Mouse (Mus musculus): ENCODE data around the gene Lef1. TPM values are rescaled to one million over a fixed set of nuclear protein-coding genes. Genes with fewer than 3 reads are reported as not detected.
A peak's percentile ranks its signal among the peaks of the same experiment; 100 is the strongest.

Gene Lef1
- polyA plus RNA-seq, 1 experiment, result not detected

DNA sequence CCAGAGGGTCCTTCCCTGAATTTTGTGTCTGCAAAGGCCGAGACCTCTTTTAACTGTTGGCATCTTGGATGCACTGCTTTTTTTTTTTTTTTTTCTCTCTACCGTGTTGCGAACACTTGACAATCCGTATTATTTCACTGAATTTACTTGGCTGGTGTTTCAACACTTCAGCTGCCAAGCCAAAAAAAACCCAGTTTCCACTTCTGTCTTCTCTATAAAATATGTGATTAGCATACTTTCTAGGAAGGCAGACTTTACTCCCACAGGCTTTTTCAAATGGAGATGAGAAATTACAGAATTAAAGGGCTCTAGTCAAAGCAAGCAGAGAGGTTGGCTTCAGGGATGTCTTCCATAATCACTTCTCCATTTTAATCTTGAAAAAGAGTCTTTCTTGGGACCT, 14.2 kb upstream of the Lef1 start:
- Histone ChIP-seq H3K4me1 (ENCODE audit: control insufficient read depth, insufficient read depth, insufficient read length, low read length) (no peaks in the 10 kb centered on the region), H3K27ac (replicated peaks; ENCODE audit: low read depth, low read length) (no peak overlapping the region), H3K4me3 (ENCODE audit: insufficient read depth, low read depth, low read length) (no peak overlapping the region)

DNA sequence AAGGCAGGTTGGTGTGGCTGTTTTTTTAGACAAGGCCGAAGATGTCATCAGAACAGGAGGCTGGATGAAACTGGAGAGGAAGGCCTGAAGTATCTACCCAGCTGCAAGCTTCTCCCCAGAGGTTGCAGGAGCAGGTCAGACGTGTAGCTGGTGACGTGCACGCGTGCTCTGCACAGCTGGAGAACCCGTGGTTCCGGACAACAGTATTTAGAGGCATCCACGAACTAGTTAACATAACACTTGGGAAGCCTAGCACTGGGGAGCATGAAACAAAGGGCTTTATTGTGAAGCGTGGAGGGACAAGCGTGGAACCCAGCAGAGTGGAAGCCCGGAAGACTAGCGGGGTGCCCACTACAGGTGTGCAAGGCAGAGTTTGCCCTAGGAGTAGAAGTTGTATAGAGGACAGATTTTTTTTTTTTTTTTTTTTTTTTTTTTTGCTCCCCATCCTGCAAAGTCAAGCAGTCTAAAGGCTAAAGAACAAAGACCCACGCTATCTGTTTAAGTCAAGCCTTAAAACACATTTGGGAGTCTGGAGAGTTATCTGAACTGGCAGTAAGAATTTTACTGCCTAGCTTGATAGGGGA, 8.0 kb upstream of the Lef1 start:
- no peaks in the 10 kb centered on the region for H3K4me1 ChIP-seq (ENCODE audit: control insufficient read depth, insufficient read depth, insufficient read length, low read length)
- no peak overlapping the region for H3K4me3 ChIP-seq (ENCODE audit: insufficient read depth, low read depth, low read length)
- H3K27ac ChIP-seq (replicated peaks; ENCODE audit: low read depth, low read length), result no peak overlapping the region

DNA sequence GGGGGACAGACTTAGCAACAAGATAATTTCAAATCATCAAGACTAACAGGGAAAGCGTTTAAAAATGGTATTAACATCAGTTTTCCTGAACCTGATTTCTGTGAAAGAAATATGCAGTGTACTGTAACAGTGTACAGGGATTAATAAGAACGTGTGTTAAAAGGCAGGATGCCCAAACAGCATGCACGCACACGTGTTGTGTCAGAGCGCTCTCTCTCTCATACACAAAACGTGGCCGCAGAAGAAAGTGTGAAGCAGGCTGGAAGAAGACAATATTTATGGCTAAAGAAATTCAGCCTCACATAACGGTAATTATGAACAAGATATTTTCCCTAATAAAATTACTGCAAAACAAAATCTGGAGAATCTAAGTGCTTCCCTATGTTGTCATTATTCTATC, 4.9 kb upstream of the Lef1 start:
- Histone ChIP-seq H3K27ac (replicated peaks; ENCODE audit: low read depth, low read length) (no peak overlapping the region), H3K4me1 (ENCODE audit: control insufficient read depth, insufficient read depth, insufficient read length, low read length) (no peaks in the 10 kb centered on the region), H3K4me3 (ENCODE audit: insufficient read depth, low read depth, low read length) (no peak overlapping the region)

DNA sequence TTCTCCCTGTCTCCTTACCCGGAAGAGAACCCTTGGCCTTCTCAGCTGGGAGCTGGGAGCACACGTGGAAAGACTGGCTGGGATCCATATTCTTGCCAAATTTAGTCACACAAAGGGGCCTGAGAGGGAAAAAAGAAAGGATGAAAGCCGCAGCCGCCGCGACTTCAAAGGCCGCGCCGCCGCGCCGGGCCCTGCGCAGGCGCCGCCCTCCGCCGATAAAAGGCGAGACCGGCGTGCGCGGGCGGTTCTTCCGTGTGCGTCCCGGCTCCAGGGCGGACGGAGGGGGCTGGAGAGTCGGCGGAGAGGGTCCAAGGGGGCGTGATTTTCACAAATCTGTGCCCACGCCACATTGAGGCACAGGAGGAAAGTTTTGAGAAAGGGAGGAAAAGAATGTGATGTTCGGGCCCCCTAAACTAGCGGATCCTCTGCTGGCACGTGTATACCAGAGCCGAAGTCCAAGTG, 4.3 kb upstream of the Lef1 start:
- Histone ChIP-seq H3K4me3 (ENCODE audit: insufficient read depth, low read depth, low read length) (peak overlapping the region; percentile 32), H3K27ac (replicated peaks; ENCODE audit: low read depth, low read length) (no peak overlapping the region), H3K4me1 (ENCODE audit: control insufficient read depth, insufficient read depth, insufficient read length, low read length) (no peaks in the 10 kb centered on the region)

DNA sequence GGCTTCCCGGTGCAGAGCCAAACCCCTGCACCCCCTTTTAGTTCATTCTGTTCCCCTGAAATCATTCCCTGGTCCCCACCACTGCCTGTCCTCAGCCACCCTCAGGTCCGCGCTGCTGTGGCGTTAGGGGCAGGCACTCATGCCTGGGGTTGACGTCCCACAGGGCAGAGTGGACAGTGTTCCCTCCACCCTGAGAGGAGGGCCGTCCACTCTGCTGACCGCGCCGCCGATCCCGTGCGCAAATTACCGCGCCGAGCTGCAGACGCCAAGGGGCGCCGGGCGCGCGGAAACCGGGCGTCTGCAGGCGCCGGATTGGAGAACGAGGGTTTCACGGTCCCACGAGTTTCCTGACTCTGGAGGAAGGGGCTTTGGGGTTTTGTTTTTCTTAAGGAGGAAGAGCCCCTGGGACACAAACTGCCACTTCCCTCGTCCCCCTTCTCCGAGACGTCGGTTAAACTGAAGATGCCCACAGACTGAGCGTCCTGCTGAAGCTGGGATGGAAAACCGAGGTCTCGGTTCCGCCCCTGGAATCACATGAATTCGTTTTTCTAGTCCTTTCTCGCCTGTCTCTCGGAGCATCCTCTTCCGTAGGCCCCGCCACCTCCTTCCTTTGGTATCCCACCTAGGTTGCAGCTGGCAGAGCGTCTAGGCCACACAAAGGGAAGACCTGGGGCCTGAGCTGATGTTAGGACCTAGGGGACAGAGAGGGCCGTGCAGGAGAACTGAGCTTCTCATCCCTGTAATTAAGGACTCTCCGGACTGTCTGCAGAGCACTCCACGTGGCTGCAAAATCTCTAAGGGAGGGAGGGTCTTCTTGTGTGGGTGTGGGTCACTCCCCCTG, 3.6 kb upstream of the Lef1 start:
- Histone ChIP-seq H3K27ac (replicated peaks; ENCODE audit: low read depth, low read length) (no peak overlapping the region), H3K4me3 (ENCODE audit: insufficient read depth, low read depth, low read length) (peak overlapping the region; percentile 32; the same call in 1 of the 2 replicates), H3K4me1 (ENCODE audit: control insufficient read depth, insufficient read depth, insufficient read length, low read length) (0 out of 2 replicates have a peak, but pooled peaks cover 3% of the 10 kb centered on the region)

DNA sequence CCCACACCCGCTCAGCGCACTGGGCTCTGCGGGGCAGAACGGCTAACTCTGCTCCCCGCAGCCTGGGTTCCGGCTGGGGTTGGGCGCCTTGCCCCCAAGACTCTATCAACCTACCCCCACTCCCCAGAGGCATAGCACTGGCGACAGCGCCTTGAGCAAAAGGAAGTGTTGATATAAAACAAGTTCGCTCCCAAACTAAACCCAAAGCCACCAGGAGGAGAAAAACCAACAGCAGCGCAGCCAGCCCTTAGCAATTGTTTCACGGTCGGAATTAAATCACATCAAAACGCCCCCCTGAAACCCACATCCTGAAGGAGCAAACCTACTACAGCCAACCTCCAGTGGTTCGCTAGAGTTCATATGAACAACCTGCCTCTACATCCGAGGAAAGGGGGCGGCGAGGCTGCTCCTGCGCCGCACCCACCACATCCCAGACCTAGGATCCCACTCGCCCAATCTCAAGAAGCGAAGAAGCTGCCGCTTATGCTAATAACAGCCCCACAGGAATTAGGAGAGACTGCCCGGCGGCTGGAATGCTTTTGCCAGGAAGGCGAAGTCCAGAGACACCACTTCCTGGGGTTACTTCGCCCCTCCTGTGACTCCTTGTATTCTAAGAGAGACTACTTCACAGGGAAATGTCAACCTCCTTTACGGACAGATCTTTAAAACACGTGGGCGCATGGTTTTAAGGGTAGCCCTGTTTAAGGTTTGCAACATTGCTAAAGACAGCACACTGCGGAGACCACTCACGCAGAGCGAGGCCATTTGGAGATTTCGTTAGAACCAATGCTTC, 2.8 kb upstream of the Lef1 start:
- Histone ChIP-seq H3K4me1 (ENCODE audit: control insufficient read depth, insufficient read depth, insufficient read length, low read length) (0 out of 2 replicates have a peak, but pooled peaks cover 4% of the 10 kb centered on the region), H3K27ac (replicated peaks; ENCODE audit: low read depth, low read length) (no peak overlapping the region), H3K4me3 (ENCODE audit: insufficient read depth, low read depth, low read length) (no peak overlapping the region)

DNA sequence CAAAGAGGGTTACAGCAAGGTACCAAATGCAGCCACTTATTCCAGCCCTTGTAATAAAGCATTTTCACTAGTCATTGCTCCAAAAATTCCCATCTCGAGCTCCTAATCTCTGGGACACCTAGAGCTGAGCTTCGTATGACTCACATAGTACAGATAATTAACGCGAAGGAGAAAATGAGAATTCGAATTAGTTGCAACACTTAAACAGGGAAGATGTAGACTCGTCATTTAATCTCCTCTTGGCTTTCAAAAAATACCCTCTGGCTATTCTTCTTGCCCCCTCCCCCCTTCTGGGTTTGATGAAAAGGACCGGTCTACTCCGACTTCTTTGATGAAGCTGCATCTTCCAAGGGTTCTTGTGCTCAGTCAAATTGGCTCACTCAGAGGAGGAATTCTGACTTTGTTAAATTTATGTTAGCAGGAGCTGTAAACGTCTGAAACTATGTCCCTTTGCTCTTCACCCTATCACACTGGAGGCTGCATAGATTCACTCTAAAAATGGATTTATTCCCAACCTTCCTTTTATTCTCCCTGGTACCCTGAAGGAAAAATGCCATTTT, 2.1 kb upstream of the Lef1 start:
- Histone ChIP-seq H3K27ac (replicated peaks; ENCODE audit: low read depth, low read length) (no peak overlapping the region), H3K4me1 (ENCODE audit: control insufficient read depth, insufficient read depth, insufficient read length, low read length) (peaks cover 4% of the 10 kb centered on the region; the same call in 1 of the 2 replicates), H3K4me3 (ENCODE audit: insufficient read depth, low read depth, low read length) (no peak overlapping the region)

DNA sequence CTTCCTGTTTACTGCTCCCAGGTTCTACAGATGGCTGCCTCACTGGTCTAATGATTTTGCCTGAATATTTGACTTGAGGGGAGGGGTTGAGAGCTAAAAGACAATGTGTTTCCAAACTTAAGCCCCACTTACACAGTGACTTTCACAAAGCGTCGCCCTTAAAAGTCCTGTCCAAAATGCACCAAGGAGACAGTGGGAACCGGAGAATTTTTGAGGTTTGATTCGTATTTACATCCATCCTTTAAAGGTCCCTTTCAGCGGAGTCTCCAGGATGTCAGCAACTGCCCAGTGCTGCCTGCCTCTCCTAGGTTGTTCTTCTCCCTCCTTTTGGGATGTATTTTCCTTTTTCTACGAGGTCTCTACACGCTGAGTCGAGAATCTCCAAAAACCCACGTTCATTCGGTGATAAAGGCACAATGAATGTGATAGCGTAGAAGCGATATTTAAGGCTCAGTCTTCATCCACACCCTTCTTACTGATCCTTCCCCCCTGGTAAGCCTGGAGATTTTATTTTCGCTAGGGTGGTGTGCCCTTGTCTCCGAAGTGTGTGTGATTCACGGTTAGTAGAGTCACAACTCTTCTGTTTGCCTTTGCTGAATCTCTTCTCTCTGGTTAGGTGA, 1.1 kb upstream of the Lef1 start:
- H3K4me3 ChIP-seq (ENCODE audit: insufficient read depth, low read depth, low read length), result no peak overlapping the region
- no peak overlapping the region for H3K27ac ChIP-seq (replicated peaks; ENCODE audit: low read depth, low read length)
- H3K4me1 ChIP-seq (ENCODE audit: control insufficient read depth, insufficient read depth, insufficient read length, low read length), result peaks cover 4% of the 10 kb centered on the region; the same call in 1 of the 2 replicates

DNA sequence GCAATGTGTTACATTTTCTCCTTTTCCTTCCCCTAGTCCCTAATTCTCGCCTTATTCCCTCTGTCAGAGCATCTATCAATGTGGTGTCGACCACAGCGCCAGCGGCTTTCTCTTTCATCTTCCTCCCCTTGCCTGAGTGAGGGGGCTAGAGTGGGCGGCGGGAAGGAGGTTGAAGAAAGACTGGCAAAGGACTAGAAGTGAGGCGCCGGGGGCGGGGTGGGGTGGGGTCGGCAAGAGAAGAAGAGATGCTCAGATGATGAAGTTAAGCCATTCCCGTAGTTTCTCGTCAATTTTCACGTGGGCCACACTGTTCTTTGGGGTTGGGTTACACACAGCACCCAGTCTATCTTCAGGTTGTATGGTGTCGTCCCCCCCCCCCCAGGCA, 593 bp upstream of the Lef1 start:
- no peak overlapping the region for H3K4me3 ChIP-seq (ENCODE audit: insufficient read depth, low read depth, low read length)
- no peak overlapping the region for H3K27ac ChIP-seq (replicated peaks; ENCODE audit: low read depth, low read length)
- H3K4me1 ChIP-seq (ENCODE audit: control insufficient read depth, insufficient read depth, insufficient read length, low read length), result peaks cover 4% of the 10 kb centered on the region; the same call in 1 of the 2 replicates

DNA sequence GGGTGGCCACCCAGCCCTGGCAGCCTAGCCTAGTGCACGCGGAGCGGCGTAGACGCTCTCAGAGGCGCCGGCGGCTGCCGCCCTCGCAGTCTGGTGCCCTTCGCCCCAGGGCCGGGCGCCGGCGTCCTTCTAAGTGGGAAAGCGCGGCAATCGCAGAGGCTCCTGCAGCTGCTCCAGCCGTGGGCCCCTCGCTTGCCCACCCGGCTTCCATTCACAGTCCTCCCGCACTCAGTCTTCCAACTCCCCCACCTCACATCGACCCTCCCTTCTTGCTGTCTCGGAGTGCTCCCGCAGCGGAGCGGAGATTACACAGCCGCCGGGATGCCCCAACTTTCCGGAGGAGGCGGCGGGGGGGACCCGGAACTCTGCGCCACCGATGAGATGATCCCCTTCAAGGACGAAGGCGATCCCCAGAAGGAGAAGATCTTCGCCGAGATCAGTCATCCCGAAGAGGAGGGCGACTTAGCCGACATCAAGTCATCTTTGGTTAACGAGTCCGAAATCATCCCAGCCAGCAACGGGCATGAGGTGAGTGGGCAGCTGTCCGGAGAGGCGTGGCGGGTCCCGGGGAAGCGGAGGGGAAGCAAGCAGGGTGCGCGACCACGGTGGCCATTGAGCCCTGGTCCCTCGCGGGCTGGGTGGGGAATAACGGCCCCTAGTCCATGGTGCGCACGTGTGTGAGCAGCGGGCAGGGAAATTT, 1.0 kb downstream of the Lef1 start:
- Histone ChIP-seq H3K4me3 (ENCODE audit: insufficient read depth, low read depth, low read length) (peak overlapping the region; percentile 44), H3K27ac (replicated peaks; ENCODE audit: low read depth, low read length) (no peak overlapping the region), H3K4me1 (ENCODE audit: control insufficient read depth, insufficient read depth, insufficient read length, low read length) (peaks cover 4% of the 10 kb centered on the region; the same call in 1 of the 2 replicates)

DNA sequence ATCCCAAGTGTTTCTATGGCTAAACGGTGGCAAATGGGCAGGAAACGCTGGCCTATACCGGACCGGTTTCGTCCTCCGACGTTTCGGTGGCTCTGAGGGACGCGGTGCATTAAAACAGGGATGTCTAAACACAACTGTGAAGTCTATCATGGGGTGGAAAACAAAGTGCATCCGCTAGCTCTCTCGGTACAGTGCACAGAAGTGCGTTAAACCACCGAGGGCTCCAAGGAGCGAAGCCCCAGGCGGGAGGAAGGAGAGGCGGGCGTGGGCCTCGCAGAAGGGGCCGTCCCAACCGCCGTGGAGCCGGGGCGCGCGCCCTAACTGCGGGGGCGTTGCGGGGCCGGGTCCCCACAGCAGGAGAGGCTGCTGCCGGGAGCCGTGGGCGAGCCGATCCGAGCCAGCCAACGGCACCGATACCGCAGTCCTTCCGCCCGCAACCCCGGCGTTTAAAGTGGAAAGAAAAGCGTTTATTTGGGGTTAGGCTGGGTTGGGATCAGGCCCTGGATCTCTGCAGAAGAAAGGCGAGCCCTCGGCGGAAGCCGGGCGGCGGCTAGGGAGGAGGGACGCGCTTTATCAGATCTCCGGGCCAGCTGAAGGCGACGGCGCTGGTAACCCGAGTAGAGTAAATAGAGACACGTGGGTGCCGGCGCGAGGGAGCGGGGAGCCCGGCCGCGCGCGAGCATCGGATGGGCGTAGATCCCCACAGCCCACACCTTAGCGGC, 1.7 kb downstream of the Lef1 start:
- H3K4me1 ChIP-seq (ENCODE audit: control insufficient read depth, insufficient read depth, insufficient read length, low read length), result peaks cover 4% of the 10 kb centered on the region; the same call in 1 of the 2 replicates
- peak overlapping the region; percentile 44 for H3K4me3 ChIP-seq (ENCODE audit: insufficient read depth, low read depth, low read length)
- no peak overlapping the region for H3K27ac ChIP-seq (replicated peaks; ENCODE audit: low read depth, low read length)

DNA sequence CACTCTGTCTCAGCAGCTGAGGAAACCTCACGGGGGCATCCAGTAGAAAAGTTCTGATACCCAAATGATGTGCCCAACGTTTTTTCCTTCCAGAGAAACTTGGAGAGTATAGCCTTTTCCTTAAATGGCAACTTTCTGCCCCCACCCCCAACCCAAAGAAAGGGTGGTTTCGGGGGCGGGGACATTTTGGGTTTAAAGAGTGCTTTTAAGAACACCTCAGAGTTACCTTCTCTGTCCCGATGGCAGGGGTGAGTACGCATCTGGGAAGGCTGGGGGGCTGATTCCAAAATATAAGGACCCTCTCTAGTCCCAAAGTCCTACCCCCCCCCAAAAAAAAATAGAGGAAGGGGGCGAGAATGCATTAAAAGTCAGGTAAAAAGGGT, 2.3 kb downstream of the Lef1 start:
- Histone ChIP-seq H3K4me3 (ENCODE audit: insufficient read depth, low read depth, low read length) (peak overlapping the region; percentile 44), H3K27ac (replicated peaks; ENCODE audit: low read depth, low read length) (no peak overlapping the region), H3K4me1 (ENCODE audit: control insufficient read depth, insufficient read depth, insufficient read length, low read length) (peaks cover 4% of the 10 kb centered on the region; the same call in 1 of the 2 replicates)

DNA sequence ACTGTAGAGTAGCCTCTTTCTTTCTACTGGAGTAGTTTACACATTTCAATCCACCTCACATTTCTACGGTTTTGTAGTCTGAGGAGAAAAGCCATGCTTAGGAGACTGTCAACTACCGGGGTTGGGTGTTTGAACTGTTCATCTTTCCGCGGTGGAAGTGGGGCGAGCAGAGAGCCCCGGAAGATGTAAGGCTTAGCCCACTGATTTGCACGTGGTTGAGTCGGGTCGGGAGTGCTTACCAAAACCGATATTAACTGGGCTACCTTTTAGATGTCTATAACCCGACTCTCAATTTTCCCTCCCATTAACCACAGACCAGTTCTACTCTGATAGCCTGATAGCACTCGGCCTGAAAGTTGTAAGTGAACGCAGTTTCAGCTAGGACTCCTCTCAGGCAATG, 2.8 kb downstream of the Lef1 start:
- Histone ChIP-seq H3K4me1 (ENCODE audit: control insufficient read depth, insufficient read depth, insufficient read length, low read length) (peaks cover 4% of the 10 kb centered on the region; the same call in 1 of the 2 replicates), H3K27ac (replicated peaks; ENCODE audit: low read depth, low read length) (no peak overlapping the region), H3K4me3 (ENCODE audit: insufficient read depth, low read depth, low read length) (no peak overlapping the region)

DNA sequence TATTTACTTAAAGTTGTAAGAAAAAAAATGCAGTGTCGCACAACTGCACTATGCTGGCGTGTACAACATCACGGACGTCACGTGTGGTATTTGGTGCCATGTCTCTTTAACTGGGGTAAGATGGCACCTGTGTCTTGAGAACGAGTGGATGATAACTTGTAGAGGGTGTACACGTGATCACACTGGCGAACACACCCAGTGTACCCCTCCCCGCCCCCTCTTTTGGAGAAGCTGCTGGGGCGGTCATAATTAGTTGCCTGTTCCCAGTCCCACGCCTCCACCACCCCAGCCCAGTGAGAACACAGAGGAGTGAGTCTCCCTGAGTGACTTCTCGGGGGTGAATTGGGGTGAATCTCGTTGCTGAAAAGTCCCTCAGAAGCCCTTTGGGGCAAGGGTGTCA, 5.8 kb downstream of the Lef1 start:
- Histone ChIP-seq H3K4me3 (ENCODE audit: insufficient read depth, low read depth, low read length) (no peak overlapping the region), H3K27ac (replicated peaks; ENCODE audit: low read depth, low read length) (no peak overlapping the region), H3K4me1 (ENCODE audit: control insufficient read depth, insufficient read depth, insufficient read length, low read length) (peaks cover 4% of the 10 kb centered on the region; the same call in 1 of the 2 replicates)
